Mouse (Mus musculus) G1E (cell line): Measurements from ENCODE around the gene Inhba. TPM values are rescaled to one million over a fixed set of nuclear protein-coding genes. Genes with fewer than 3 reads are reported as not detected.

ENCODE experiments used
- ATAC-seq: 2 replicates; pipeline ENCODE4 v1.8.0; 2016; ENCODE audit warnings: mild to moderate bottlenecking; ENCODE audit not compliant: insufficient number of reproducible peaks, poor library complexity, low FRiP score, severe bottlenecking; ENCODE audit errors: extremely low read depth
- DNase-seq: peaks from one replicate; pipeline ENCODE4 v3.0.0; 2012; ENCODE audit warnings: low spot score
- H3K27me3 ChIP-seq: 2 replicates; pipeline ENCODE4 v1.6.1; 2012; ENCODE audit warnings: mild to moderate bottlenecking, low read length, inconsistent platforms; ENCODE audit not compliant: insufficient read depth
- H3K36me3 ChIP-seq: replicated peaks from 2 replicates; pipeline ENCODE3; 2012; ENCODE audit warnings: mild to moderate bottlenecking, inconsistent platforms
- H3K4me1 ChIP-seq: 2 replicates; pipeline ENCODE4 v1.6.1; 2012; ENCODE audit warnings: low read depth, low read length, inconsistent platforms, mixed read lengths; ENCODE audit not compliant: insufficient read depth
- H3K4me3 ChIP-seq: 2 replicates; pipeline ENCODE4 v1.5.1; 2012; ENCODE audit warnings: low read depth, mild to moderate bottlenecking, inconsistent platforms, low read length, moderate library complexity, mixed read lengths
- H3K9me3 ChIP-seq: replicated peaks from 2 replicates; pipeline ENCODE4 v1.6.1; 2012; ENCODE audit warnings: inconsistent platforms
- CTCF ChIP-seq: IDR thresholded peaks from 2 replicates; pipeline ENCODE4 v1.5.1; 2012; ENCODE audit warnings: low read depth, low read length, inconsistent platforms, mixed read lengths
- GATA1 ChIP-seq: IDR thresholded peaks from 2 replicates; pipeline ENCODE4 v1.6.1; 2012; ENCODE audit warnings: borderline replicate concordance, low read length, inconsistent platforms, mixed read lengths
- GATA2 ChIP-seq: IDR thresholded peaks from 2 replicates; pipeline ENCODE4 v1.6.1; 2012; ENCODE audit warnings: low read depth, low read length, inconsistent platforms, borderline replicate concordance
- POLR2AphosphoS5 ChIP-seq: IDR thresholded peaks from 2 replicates; pipeline ENCODE4 v1.6.1; 2012; ENCODE audit warnings: low read depth, low read length, inconsistent platforms; ENCODE audit not compliant: insufficient replicate concordance
- TAL1 ChIP-seq: conservative IDR thresholded peaks from 2 replicates; pipeline ENCODE4 v1.6.1; 2012; ENCODE audit warnings: low read depth, low read length, inconsistent platforms, mixed read lengths
- polyA plus RNA-seq: library from polyadenylated mRNA; stranded (reverse); fragments of >175 nt; gene quantifications from 2 replicates; pipeline ENCODE4 v1.2.3, GENCODE M21; 2012
- total RNA-seq, 2 experiments: library from RNA; stranded (forward) in 1 of 2; stranded (reverse) in 1 of 2; fragments of 200-1000 nt in 1 of 2; fragments of >200 nt in 1 of 2; fragmentation: Nextera tagmentation in 1 of 2; gene quantifications; 2 replicates each; pipeline ENCODE4 v1.2.3; 2014 to 2017

Gene Inhba
- total and polyA plus RNA-seq, 3 experiments, result 0.05 to 1.1 TPM; not detected in 1

DNA sequence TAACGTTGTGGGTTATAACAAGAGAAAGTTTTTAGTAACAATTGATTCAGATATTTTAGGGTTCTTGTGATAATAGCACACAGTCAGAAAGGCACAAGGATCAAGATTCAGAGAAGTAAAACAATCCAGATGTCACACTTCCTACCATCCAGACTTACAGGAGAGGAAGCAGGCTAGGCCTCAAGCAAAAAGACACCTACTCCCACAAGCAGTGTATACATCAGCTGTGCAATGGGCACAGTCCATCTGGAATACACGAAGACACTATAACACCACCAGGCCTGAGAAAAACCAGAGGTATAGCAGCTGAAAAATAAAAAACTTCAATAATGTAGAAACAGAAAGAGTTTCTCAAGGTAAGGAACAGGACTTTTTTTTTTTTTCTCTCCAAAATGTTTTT is 16.3 kb upstream of the Inhba start:
- no peaks in the 10 kb centered on the region for H3K36me3 ChIP-seq
- H3K9me3 ChIP-seq, result no peaks in the 10 kb centered on the region
- TF ChIP-seq POLR2AphosphoS5 (no peak), GATA1 (no peak), GATA2 (no peak), TAL1 (no peak), CTCF (no peak)
- H3K27me3 ChIP-seq, result no peaks in the 10 kb centered on the region
- ATAC-seq, result no peak
- no peak for DNase-seq
- no peaks in the 10 kb centered on the region for H3K4me1 ChIP-seq
- no peak overlapping the region for H3K4me3 ChIP-seq

DNA sequence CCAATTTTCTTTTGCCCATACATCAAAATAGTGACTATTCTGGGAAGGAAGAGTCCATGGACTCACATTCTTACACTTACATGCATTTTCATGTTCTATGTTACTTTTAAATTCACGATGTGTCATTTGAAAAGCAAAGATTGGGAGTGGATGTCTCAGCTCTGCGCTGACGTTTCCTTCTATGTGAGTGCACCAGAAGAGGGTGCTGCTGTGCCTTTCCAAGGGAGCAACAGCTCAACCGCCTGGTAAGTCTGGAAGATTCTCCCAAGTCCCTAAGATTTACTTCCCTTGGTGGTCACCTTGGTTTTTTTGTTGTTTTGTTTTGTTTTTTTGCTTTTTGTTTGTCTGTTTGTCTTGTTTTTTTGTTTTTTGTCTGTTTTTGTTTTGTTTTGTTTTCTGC is 6.1 kb upstream of the Inhba start:
- Histone ChIP-seq H3K4me1 (no peaks in the 10 kb centered on the region), H3K27me3 (no peaks in the 10 kb centered on the region), H3K36me3 (no peaks in the 10 kb centered on the region), H3K9me3 (no peaks in the 10 kb centered on the region), H3K4me3 (no peak overlapping the region)
- DNase-seq (no peak), ATAC-seq (no peak)
- TF ChIP-seq GATA1, result no peak

DNA sequence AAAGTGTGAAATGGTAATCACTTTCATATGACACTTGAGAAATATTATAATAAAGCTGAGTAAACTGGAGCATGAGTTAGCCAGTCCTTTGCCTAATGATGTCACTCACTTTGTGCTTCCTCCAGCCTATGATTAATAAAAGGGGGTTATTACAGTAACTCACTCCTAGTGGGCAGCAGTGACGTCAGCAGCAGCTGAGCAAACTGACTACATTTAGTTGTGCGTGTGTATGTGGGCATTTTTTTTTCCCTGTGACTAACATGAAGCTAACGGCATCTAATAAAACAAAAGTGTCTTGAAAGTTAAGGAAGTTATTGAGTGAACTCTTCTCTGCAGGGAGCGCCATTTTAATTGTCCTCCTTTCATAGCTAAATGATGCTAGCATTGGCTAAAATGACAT is 3.9 kb upstream of the Inhba start:
- ATAC-seq (no peak), DNase-seq (no peak)
- Histone ChIP-seq H3K36me3 (no peaks in the 10 kb centered on the region), H3K27me3 (peaks cover 11% of the 10 kb centered on the region; the same call in 1 of the 2 replicates), H3K4me1 (no peaks in the 10 kb centered on the region), H3K9me3 (no peaks in the 10 kb centered on the region), H3K4me3 (no peak overlapping the region)
- no peak for TF ChIP-seq TAL1
- no peak for TF ChIP-seq POLR2AphosphoS5
- no peak for TF ChIP-seq CTCF
- TF ChIP-seq GATA2, result no peak
- no peak for TF ChIP-seq GATA1

DNA sequence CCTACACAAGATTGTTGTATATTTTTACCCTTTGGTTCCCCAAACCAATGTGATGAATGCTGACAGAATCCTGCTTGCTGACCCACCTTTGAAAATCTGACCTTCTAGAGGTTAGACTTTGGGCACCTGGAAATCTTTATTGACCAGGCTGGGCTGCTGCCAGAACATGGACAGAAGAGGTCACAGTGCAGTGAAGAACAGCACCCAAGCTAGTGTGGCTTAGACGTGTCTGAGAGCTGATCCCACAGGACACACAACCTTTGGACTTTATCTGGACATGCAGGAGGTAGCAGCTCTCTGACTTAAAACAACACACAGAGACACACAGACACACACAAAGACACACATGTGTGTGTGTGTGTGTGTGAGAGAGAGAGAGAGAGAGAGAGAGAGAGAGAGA is 3.3 kb upstream of the Inhba start:
- DNase-seq, result no peak

GRCm38 (mm10) chr13:16009766-16010465 is 1.7 kb upstream of the Inhba start:
- H3K4me3 ChIP-seq, result no peak overlapping the region
- no peaks in the 10 kb centered on the region for H3K9me3 ChIP-seq
- no peaks in the 10 kb centered on the region for H3K36me3 ChIP-seq
- DNase-seq (no peak), ATAC-seq (no peak)
- TF ChIP-seq GATA1 (no peak), POLR2AphosphoS5 (no peak), TAL1 (no peak), CTCF (no peak), GATA2 (no peak)
- H3K27me3 ChIP-seq, result peaks cover 11% of the 10 kb centered on the region; the same call in 1 of the 2 replicates
- no peaks in the 10 kb centered on the region for H3K4me1 ChIP-seq

More for the DNA sequence above, 3.3 kb upstream of the Inhba start:
- Histone ChIP-seq H3K4me3 (no peak overlapping the region), H3K9me3 (no peaks in the 10 kb centered on the region), H3K4me1 (no peaks in the 10 kb centered on the region), H3K27me3 (peaks cover 11% of the 10 kb centered on the region; the same call in 1 of the 2 replicates), H3K36me3 (no peaks in the 10 kb centered on the region)
- no peak for TF ChIP-seq TAL1
- no peak for TF ChIP-seq GATA2
- TF ChIP-seq GATA1, result no peak
- no peak for TF ChIP-seq POLR2AphosphoS5
- TF ChIP-seq CTCF, result no peak
- ATAC-seq, result no peak

DNA sequence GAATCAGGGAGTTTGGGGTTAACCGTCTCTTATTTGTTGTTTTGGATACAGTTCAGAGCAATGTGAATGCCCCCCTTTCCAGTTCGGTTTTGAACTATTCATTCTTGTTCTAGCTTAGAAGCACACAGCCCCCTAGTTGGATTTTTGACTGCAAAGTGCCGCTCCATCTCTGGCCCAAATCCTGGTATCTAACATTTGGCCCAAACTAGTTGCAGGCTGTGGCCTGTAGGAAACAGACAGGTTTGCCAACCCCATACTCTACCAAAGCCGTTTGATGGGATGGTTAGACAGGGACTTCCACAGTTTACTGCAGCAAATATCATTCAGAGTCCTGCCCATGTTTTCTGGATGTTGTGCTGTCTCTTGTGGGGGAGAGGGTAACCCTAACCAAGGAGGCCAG is 1.1 kb upstream of the Inhba start:
- Histone ChIP-seq H3K4me3 (no peak overlapping the region), H3K4me1 (no peaks in the 10 kb centered on the region), H3K9me3 (no peaks in the 10 kb centered on the region), H3K27me3 (peaks cover 11% of the 10 kb centered on the region; the same call in 1 of the 2 replicates), H3K36me3 (no peaks in the 10 kb centered on the region)
- no peak for ATAC-seq
- DNase-seq, result no peak
- no peak for TF ChIP-seq GATA2
- TF ChIP-seq GATA1, result no peak
- no peak for TF ChIP-seq CTCF

GRCm38 (mm10) chr13:16012243-16012887 is 714 bp downstream of the Inhba start:
- DNase-seq (no peak), ATAC-seq (no peak)
- Histone ChIP-seq H3K4me3 (no peak overlapping the region; the same call in 1 of the 2 replicates), H3K36me3 (no peaks in the 10 kb centered on the region), H3K27me3 (peaks cover 14% of the 10 kb centered on the region; the same call in 1 of the 2 replicates), H3K4me1 (no peaks in the 10 kb centered on the region), H3K9me3 (no peaks in the 10 kb centered on the region)
- TF ChIP-seq TAL1 (no peak), GATA2 (no peak), CTCF (no peak), POLR2AphosphoS5 (no peak), GATA1 (no peak)
